Mouse (Mus musculus) stomach, embryonic 15.5 days (tissue): ENCODE measurements around the gene Sfxn2. TPM values are rescaled to one million over a fixed set of nuclear protein-coding genes. Genes with fewer than 3 reads are reported as not detected.

Experiments used
- ATAC-seq: fragments of 200-750 bp; cut with Nextera tagmentation; 2 replicates; pipeline ENCODE4 v1.8.0; 2017; ENCODE audit warnings: low read depth, moderate number of reproducible peaks, moderate TSS enrichment; ENCODE audit not compliant: insufficient read depth, low FRiP score
- H3K27ac ChIP-seq: fragments of 300-500 bp; sonication (generic); 2 replicates; pipeline ENCODE4 v1.5.1; 2015; ENCODE audit warnings: mild to moderate bottlenecking, inconsistent platforms
- H3K27me3 ChIP-seq: fragments of 300-500 bp; sonication (generic); replicated peaks from 2 replicates; pipeline ENCODE4 v1.6.1; 2015; ENCODE audit warnings: inconsistent platforms
- H3K36me3 ChIP-seq: fragments of 300-500 bp; sonication (generic); 2 replicates; pipeline ENCODE4 v1.6.1; 2015; ENCODE audit warnings: inconsistent platforms
- H3K4me1 ChIP-seq: fragments of 300-500 bp; sonication (generic); 2 replicates; pipeline ENCODE4 v1.6.1; 2015; ENCODE audit warnings: inconsistent platforms
- H3K4me2 ChIP-seq: fragments of 300-500 bp; sonication (generic); 2 replicates; pipeline ENCODE4 v1.6.1; 2015; ENCODE audit warnings: mild to moderate bottlenecking, inconsistent platforms
- H3K4me3 ChIP-seq: fragments of 300-500 bp; sonication (generic); replicated peaks from 2 replicates; pipeline ENCODE4 v1.5.1; 2015; ENCODE audit warnings: inconsistent platforms
- H3K9ac ChIP-seq: fragments of 300-500 bp; sonication (generic); 2 replicates; pipeline ENCODE4 v1.6.1; 2015; ENCODE audit warnings: inconsistent platforms
- H3K9me3 ChIP-seq: fragments of 300-500 bp; sonication (generic); 2 replicates; pipeline ENCODE4 v1.6.1; 2016; ENCODE audit warnings: inconsistent platforms
- WGBS: fragments of 180-500 bp; shearing (Covaris S2); methylation state at CpG from one replicate; pipeline ENCODE4 v1.1.7; 2015; 5-methylcytosine and 5-hydroxymethylcytosine counted together
- polyA plus RNA-seq: library from polyadenylated mRNA; unstranded; fragments of >200 nt; fragmentation: Nextera tagmentation; extraction: Ambion mirVana; gene quantifications from 2 replicates; pipeline ENCODE4 v1.2.1, GENCODE M21; 2015

Sfxn2 gene
- polyA plus RNA-seq, 1 experiment from 2014 or later: 21.9 TPM

DNA sequence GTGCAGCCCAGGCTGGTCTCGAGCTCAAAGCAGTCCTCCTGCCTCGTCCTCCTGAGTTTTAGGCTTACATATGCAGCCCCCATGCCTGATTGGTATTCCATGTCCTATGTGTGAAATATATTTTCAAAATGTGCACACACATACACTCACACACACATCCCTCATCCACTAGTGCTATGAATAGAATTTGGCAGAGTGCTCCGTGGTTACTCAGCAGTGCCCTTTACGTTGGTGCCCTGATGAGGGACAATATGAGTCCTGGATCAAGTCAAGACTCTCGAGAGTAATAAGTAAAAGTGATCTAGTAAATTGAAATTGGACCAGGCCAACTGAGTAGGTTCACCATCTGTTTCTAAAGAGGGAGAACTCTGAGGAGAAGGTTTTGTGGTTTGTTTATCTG is 70.1 kb downstream of the Sfxn2 start:
- H3K27ac ChIP-seq: peak overlapping the region; percentile 84

DNA sequence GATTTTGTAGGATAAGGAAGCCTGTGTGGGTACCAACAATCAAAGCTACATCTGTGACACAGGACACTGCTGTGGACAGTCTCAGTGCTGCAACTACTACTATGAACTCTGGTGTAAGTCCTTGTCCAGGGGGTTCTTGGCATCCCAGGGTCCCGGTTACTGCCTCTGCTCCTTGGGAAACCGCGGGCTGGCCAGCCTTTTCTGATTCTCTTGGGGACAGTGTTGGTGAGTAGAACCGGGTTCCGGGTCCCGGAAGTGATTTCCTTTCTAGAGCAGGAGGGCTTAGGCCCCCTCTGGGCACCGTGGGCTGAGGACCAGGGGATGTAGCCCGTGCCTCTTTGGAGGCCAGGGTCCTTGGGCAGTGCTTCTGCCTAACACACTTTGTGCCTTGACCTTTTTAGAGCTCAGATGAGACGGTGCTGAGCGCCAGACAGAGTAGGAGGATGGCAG is 71.2 kb downstream of the Sfxn2 start:
- no peak overlapping the region for H3K4me3 ChIP-seq
- H3K36me3 ChIP-seq: peaks cover 6% of the 10 kb centered on the region; the same call in 1 of the 2 replicates
- no peaks in the 10 kb centered on the region for H3K27me3 ChIP-seq
- 73% methylated on average over 10 of the region's 10 CpGs for WGBS
- no peak overlapping the region for H3K9ac ChIP-seq
- H3K27ac ChIP-seq: peak overlapping the region; percentile 79
- H3K9me3 ChIP-seq: no peaks in the 10 kb centered on the region
- H3K4me1 ChIP-seq: peaks cover 49% of the 10 kb centered on the region
- no peak for ATAC-seq
- 0 out of 2 replicates have a peak overlapping the region, but pooled peaks have one; percentile 24 for H3K4me2 ChIP-seq

More for the DNA sequence above, 70.1 kb downstream of the Sfxn2 start:
- peaks cover 3% of the 10 kb centered on the region; the same call in 1 of the 2 replicates for H3K36me3 ChIP-seq
- no peak overlapping the region for H3K4me2 ChIP-seq
- no peaks in the 10 kb centered on the region for H3K9me3 ChIP-seq
- WGBS: 77% methylated on average over 5 of the region's 5 CpGs
- no peak overlapping the region for H3K4me3 ChIP-seq
- ATAC-seq: no peak
- peaks cover 49% of the 10 kb centered on the region for H3K4me1 ChIP-seq
- no peak overlapping the region for H3K9ac ChIP-seq
- H3K27me3 ChIP-seq: no peaks in the 10 kb centered on the region

DNA sequence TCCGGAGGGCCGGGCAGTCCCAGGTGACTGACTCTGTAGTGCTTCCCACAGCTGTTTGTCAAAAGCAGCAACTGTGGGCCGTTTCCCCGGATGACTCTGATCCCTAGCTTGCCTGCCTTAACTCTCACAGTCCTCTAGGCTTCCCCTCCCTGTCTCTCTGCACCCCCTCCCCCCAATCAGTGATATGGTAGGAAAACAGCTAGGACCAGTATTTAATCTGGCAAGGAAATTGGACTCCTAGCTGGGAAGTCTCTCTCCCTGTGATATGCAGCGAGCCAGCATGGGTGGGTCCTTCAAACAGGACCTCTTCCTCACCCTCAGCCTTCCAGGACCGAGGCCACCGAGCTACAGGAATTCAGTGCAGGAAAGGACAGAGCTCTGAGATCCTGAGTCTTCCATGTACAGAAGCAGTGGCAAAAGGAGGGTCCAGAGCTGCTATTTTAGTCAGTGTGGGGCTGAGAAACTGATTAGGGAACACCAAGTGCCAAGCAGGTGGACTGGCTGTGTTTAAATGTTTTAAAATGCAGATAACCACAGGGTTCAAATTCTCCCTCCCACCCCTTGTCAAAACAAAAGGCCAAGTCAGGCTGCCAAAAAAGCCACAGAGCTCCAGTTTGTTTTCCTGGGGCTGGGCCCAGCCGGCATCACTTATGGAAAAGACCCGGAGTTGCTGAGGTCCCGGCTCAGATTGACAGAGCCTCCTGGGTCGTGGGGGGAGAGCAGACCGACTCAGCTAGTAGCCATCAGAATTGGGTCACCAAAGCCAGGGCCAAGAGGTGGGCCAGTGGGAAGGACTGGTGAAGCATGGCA is 71.8 kb downstream of the Sfxn2 start:
- no peaks in the 10 kb centered on the region for H3K27me3 ChIP-seq
- H3K36me3 ChIP-seq: peaks cover 6% of the 10 kb centered on the region; the same call in 1 of the 2 replicates
- peak overlapping the region; percentile 79 for H3K27ac ChIP-seq
- no peak overlapping the region for H3K4me3 ChIP-seq
- H3K4me2 ChIP-seq: 0 out of 2 replicates have a peak overlapping the region, but pooled peaks have one; percentile 24
- 30% methylated on average over 12 of the region's 12 CpGs for WGBS
- peak; percentile 64 for ATAC-seq
- H3K9me3 ChIP-seq: no peaks in the 10 kb centered on the region
- no peak overlapping the region for H3K9ac ChIP-seq
- peaks cover 49% of the 10 kb centered on the region for H3K4me1 ChIP-seq

DNA sequence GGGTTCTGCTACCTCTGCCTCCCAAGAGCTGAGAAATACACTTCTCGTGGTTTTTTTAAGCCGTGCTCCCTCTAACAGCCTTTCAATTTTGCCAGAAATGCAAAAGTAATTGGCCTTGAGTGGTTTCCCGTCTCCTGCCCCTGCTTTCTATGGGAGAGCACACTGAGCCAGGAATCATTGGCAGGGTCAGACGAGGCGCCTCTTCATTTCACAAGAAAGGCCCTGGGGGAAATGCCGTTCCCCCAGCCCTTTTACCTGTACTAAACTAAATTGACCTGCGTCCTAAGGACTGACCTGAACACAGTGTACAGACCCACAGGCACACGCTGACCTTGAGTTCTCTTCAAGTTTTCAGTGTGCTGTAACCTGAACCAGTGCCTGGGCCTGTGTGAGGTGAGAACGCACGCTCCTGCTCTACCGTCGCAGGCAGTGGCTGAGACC is 72.9 kb downstream of the Sfxn2 start:
- H3K9me3 ChIP-seq: no peaks in the 10 kb centered on the region
- peaks cover 6% of the 10 kb centered on the region; the same call in 1 of the 2 replicates for H3K36me3 ChIP-seq
- no peak for ATAC-seq
- H3K27me3 ChIP-seq: no peaks in the 10 kb centered on the region
- WGBS: 84% methylated on average over 12 of the region's 12 CpGs
- H3K9ac ChIP-seq: no peak overlapping the region
- H3K4me1 ChIP-seq: peaks cover 43% of the 10 kb centered on the region
- H3K27ac ChIP-seq: peak overlapping the region; percentile 31; the same call in 1 of the 2 replicates
- H3K4me3 ChIP-seq: no peak overlapping the region
- no peak overlapping the region for H3K4me2 ChIP-seq

- no peak for ATAC-seq
- 64% methylated on average over 3 of the region's 3 CpGs for WGBS
Measured at GRCm38 (mm10) chr19:46647254-46647653, 74.1 kb downstream of the Sfxn2 start.

More at GRCm38 (mm10) chr19:46647254-46647653, 74.1 kb downstream of the Sfxn2 start:
- no peaks in the 10 kb centered on the region for H3K9me3 ChIP-seq
- H3K27me3 ChIP-seq: no peaks in the 10 kb centered on the region
- no peak overlapping the region for H3K27ac ChIP-seq
- no peak overlapping the region for H3K4me2 ChIP-seq
- H3K4me1 ChIP-seq: peaks cover 32% of the 10 kb centered on the region
- H3K36me3 ChIP-seq: peaks cover 12% of the 10 kb centered on the region
- H3K9ac ChIP-seq: no peak overlapping the region
- no peak overlapping the region for H3K4me3 ChIP-seq

Other genes starting within 250 kb of the Sfxn2 start
- gene Psd, start 246.2 kb upstream of the Sfxn2 start, polyA plus RNA-seq: 52.9 and 54.7 TPM in 2 replicates
- 16.7 TPM in 2 replicates for gene Fbxl15, start 245.2 kb upstream of the Sfxn2 start, polyA plus RNA-seq
- 134 and 137 TPM in 2 replicates for gene Cuedc2, start 234.7 kb upstream of the Sfxn2 start, polyA plus RNA-seq
- gene Mfsd13a, start 232.2 kb upstream of the Sfxn2 start, polyA plus RNA-seq: 11.9 and 12.9 TPM in 2 replicates
- 1.4 and 1.5 TPM in 2 replicates for gene 2310034G01Rik, start 223.1 kb upstream of the Sfxn2 start, polyA plus RNA-seq
- 122 TPM in 2 replicates for gene Actr1a, start 177.6 kb upstream of the Sfxn2 start, polyA plus RNA-seq
- 24.9 and 26.2 TPM in 2 replicates for gene Sufu, start 176.5 kb upstream of the Sfxn2 start, polyA plus RNA-seq
- gene Trim8, start 71.7 kb upstream of the Sfxn2 start, polyA plus RNA-seq: 20.4 and 20.9 TPM in 2 replicates
- 98.2 and 103 TPM in 2 replicates for gene Arl3, start 167 bp upstream of the Sfxn2 start, polyA plus RNA-seq
- 40.4 and 42.8 TPM in 2 replicates for gene Wbp1l, start 25.7 kb downstream of the Sfxn2 start, polyA plus RNA-seq
- not detected in 2 replicates for gene Cyp17a1, start 99.8 kb downstream of the Sfxn2 start, polyA plus RNA-seq
- gene Borcs7, start 116.5 kb downstream of the Sfxn2 start, polyA plus RNA-seq: 14.9 and 16.8 TPM in 2 replicates
- gene As3mt, start 134.1 kb downstream of the Sfxn2 start, polyA plus RNA-seq: 28.9 and 33.0 TPM in 2 replicates
- 3.1 and 3.9 TPM in 2 replicates for gene Cnnm2, start 188.2 kb downstream of the Sfxn2 start, polyA plus RNA-seq